Mouse (Mus musculus) lung, postnatal 0 days (tissue): ENCODE data around the gene Bmp8b.

Source experiments
- CTCF ChIP-seq: IDR thresholded peaks from 2 replicates; pipeline ENCODE4 v1.5.1; 2016; ENCODE audit warnings: antibody characterized with exemption, mild to moderate bottlenecking
- EP300 ChIP-seq: IDR thresholded peaks from 2 replicates; pipeline ENCODE4 v1.6.1; 2016; ENCODE audit warnings: antibody characterized with exemption, mild to moderate bottlenecking, control low read depth

DNA sequence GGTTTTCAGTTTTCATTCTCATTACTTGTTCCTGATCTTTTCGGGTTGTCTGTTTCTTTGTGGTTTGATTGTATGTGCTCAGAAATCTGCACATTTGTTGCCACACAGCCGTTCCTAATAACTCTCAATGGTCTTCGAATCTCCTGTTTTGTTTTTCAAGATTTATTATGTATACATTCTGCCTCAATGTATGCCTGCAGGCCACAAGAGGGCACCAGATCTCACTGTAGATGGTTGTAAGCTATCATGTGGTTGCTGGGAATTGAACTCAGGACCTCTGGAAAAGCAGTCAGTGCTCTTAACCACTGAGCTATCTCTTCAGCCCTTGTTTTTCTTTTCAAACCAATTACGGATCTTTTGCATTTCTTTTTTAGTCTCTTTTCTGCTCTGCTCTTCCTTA, 18.6 kb upstream of the Bmp8b start:
- no peak; the same call in 1 of the 2 replicates for TF ChIP-seq CTCF
- no peak for TF ChIP-seq EP300
